Mouse (Mus musculus): Measurements from ENCODE around the gene Rarb.

The Rarb gene

DNA sequence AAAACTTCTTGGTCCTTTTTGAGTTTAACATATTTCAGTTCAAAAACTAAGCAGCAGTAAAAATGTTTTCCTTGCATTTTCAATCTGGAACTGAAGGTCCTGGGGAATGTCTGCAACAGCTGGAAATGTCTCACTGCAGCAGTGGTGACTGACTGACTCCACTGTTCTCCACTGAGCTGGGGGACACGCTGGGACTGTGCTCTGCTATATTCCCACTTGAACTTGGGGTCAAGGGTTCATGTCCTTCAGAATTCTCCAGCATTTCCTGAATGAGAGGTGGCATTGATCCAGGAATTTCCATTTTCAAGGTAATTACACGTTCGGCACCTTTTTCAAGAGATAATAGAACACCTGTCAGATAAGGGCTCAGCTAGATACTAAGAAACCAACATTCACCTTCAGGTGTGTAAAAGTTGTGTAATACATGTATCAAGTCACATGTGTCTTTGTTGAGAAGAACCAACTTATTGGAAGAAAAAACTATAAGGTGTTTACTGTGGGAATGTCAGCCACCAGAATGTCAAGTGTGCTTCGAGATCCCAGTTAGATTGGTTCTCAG lies 386.9 kb downstream of the Rarb start:
- no peak for DNase-seq

GRCm38 (mm10) chr14:16427569-16427968 lies 391.4 kb downstream of the Rarb start:
- DNase-seq, result no peak

- DNase-seq, result no peak
These were observed 404.8 kb downstream of the Rarb start for GRCm38 (mm10) chr14:16414163-16414562.

GRCm38 (mm10) chr14:16405187-16405586 lies 413.8 kb downstream of the Rarb start:
- no peak for DNase-seq

DNA sequence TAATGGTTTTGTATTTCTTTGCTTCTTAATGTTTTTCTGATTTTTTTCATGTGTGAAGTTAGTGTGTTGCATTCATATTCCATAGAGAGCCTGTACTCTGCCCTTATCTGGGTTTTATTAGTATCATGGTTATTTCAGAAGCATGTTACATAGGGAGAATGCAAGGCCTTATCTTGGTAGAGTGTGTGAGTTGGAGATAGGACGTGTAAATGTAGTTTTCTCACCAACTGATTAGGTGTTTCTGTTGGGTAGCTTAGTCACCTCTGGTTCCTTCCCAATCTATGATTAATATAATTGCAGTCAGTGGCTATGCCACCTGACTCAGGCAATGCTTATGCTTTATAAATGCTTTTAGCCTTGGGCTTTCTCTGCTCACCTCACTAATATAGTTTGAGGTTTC lies 434.2 kb downstream of the Rarb start:
- no peak for DNase-seq

Measured in kidney, adult 9 months (tissue).